In genomic region chr2:71177760-71178159, GRCm38 (mm10) we compare ENCODE assay signal across 25 mouse cellular contexts. TPM values are rescaled to one million over a fixed set of nuclear protein-coding genes. Genes with fewer than 3 reads are reported as not detected.
DNase-seq lines count a peak whose midpoint lies in the region; ATAC-seq and TF ChIP-seq lines count a peak whose summit lies in the region.
"Had no signal": no experiment of that assay in that cellular context is flagged by ENCODE, and none has a peak within 500 bp of the region (broad histone marks: within the 10 kb centered on the region; RNA-seq: fewer than 3 reads in every experiment).

No protein-coding gene starts in this region.

- H3K4me2 ChIP-seq in intestine, postnatal 0 days (replicated peaks; ENCODE audit: low read depth), result no peak overlapping the region
- H3K4me2 ChIP-seq in intestine, embryonic 16.5 days (ENCODE audit: low read depth, low read length), result no peak overlapping the region
- H3K4me2 ChIP-seq in lung, embryonic 14.5 days, result no peak overlapping the region
- no peak overlapping the region for H3K4me2 ChIP-seq in lung, postnatal 0 days (replicated peaks; ENCODE audit: low read depth, low read length)
- no peak overlapping the region for H3K4me2 ChIP-seq in stomach, postnatal 0 days (replicated peaks; ENCODE audit: low read depth)
- H3K4me2 ChIP-seq: heart, embryonic 12.5 days; hindbrain, embryonic 15.5 days; limb, embryonic 12.5 days had no signal

- no peaks in the 10 kb centered on the region for H3K27me3 ChIP-seq in intestine, postnatal 0 days (replicated peaks; ENCODE audit: control insufficient read depth, insufficient read depth, low read length)
- no peaks in the 10 kb centered on the region for H3K27me3 ChIP-seq in intestine, embryonic 16.5 days (replicated peaks; ENCODE audit: control insufficient read depth, insufficient read depth, low read length)
- H3K27me3 ChIP-seq in lung, embryonic 14.5 days (ENCODE audit: insufficient read depth, low read length), result no peaks in the 10 kb centered on the region
- no peaks in the 10 kb centered on the region for H3K27me3 ChIP-seq in lung, postnatal 0 days (replicated peaks; ENCODE audit: insufficient read depth, low read length)
- H3K27me3 ChIP-seq in stomach, postnatal 0 days (ENCODE audit: control insufficient read depth, insufficient read depth, low read length), result no peaks in the 10 kb centered on the region
- H3K27me3 ChIP-seq: heart, embryonic 12.5 days; hindbrain, embryonic 15.5 days; limb, embryonic 12.5 days had no signal

- DNase-seq in lung, embryonic 14.5 days, result no peak
- DNase-seq in lung, postnatal 0 days (ENCODE audit: low spot score), result no peak
- no peak for DNase-seq in ES-E14 (ENCODE audit: low read depth, low spot score)
- DNase-seq in stomach, postnatal 0 days (ENCODE audit: low spot score), result no peak
- no peak for DNase-seq in adrenal gland, adult 2 months
- DNase-seq: adrenal gland, adult 8-10 months; cerebellum, adult 9-10 months; heart, postnatal 14 days; kidney, adult 8-10 months; kidney, postnatal 36 days; layer of hippocampus, adult 9-11 months; lung, postnatal 14 days; midbrain, embryonic 14.5 days; right cerebral cortex, postnatal 14 days; spleen, adult 18-20 months; thymus, adult 18-20 months had no signal

- 98% methylated on average over 1 of the region's 1 CpGs for WGBS in intestine, postnatal 0 days
- WGBS in intestine, embryonic 16.5 days, result 100% methylated on average over 1 of the region's 1 CpGs
- WGBS in lung, embryonic 14.5 days, result 94% methylated on average over 1 of the region's 1 CpGs
- 97% methylated on average over 1 of the region's 1 CpGs for WGBS in lung, postnatal 0 days
- WGBS in stomach, postnatal 0 days, result 100% methylated on average over 1 of the region's 1 CpGs

- H3K9ac ChIP-seq in intestine, postnatal 0 days (ENCODE audit: low read depth, low read length), result no peak overlapping the region
- H3K9ac ChIP-seq in intestine, embryonic 16.5 days (ENCODE audit: low read depth, low read length), result no peak overlapping the region
- H3K9ac ChIP-seq in lung, embryonic 14.5 days, result no peak overlapping the region
- H3K9ac ChIP-seq in lung, postnatal 0 days (replicated peaks; ENCODE audit: low read depth), result no peak overlapping the region
- no peak overlapping the region for H3K9ac ChIP-seq in ES-E14 (ENCODE audit: insufficient read depth, low read depth, low read length, poor library complexity, severe bottlenecking)
- no peak overlapping the region for H3K9ac ChIP-seq in stomach, postnatal 0 days (ENCODE audit: low read length)
- H3K9ac ChIP-seq: heart, embryonic 12.5 days; hindbrain, embryonic 15.5 days; limb, embryonic 12.5 days; liver, embryonic 15.5 days had no signal

- H3K4me3 ChIP-seq in intestine, postnatal 0 days (ENCODE audit: low read depth, low read length), result no peak overlapping the region
- no peak overlapping the region for H3K4me3 ChIP-seq in intestine, embryonic 16.5 days (ENCODE audit: low read length)
- H3K4me3 ChIP-seq in lung, embryonic 14.5 days (ENCODE audit: low read depth, low read length), result no peak overlapping the region
- H3K4me3 ChIP-seq in lung, postnatal 0 days (ENCODE audit: low read depth, low read length), result no peak overlapping the region
- H3K4me3 ChIP-seq in ES-E14 (ENCODE audit: insufficient read depth in 1 of 2, low read depth in 1 of 2, low read length in 2 of 2, poor library complexity in 1 of 2, severe bottlenecking in 1 of 2), result no peak overlapping the region
- no peak overlapping the region for H3K4me3 ChIP-seq in stomach, postnatal 0 days (ENCODE audit: low read depth, low read length)
- H3K4me3 ChIP-seq: embryonic facial prominence, embryonic 10.5 days; heart, embryonic 12.5 days; hindbrain, embryonic 15.5 days; limb, embryonic 12.5 days; liver, embryonic 15.5 days had no signal

- H3K36me3 ChIP-seq in intestine, postnatal 0 days (ENCODE audit: control insufficient read depth, insufficient read depth), result no peaks in the 10 kb centered on the region
- H3K36me3 ChIP-seq in intestine, embryonic 16.5 days (ENCODE audit: control insufficient read depth, insufficient read depth, low read length), result no peaks in the 10 kb centered on the region
- no peaks in the 10 kb centered on the region for H3K36me3 ChIP-seq in lung, embryonic 14.5 days (ENCODE audit: insufficient read depth)
- H3K36me3 ChIP-seq in lung, postnatal 0 days (ENCODE audit: insufficient read depth, low read length), result no peaks in the 10 kb centered on the region
- no peaks in the 10 kb centered on the region for H3K36me3 ChIP-seq in ES-E14 (ENCODE audit: control insufficient read depth, insufficient read depth, low read length, poor library complexity, severe bottlenecking)
- H3K36me3 ChIP-seq in stomach, postnatal 0 days (ENCODE audit: control insufficient read depth, insufficient read depth, low read length), result no peaks in the 10 kb centered on the region
- H3K36me3 ChIP-seq: embryonic facial prominence, embryonic 10.5 days; G1E; heart, embryonic 12.5 days; hindbrain, embryonic 15.5 days; limb, embryonic 12.5 days; liver, embryonic 15.5 days had no signal

- TF ChIP-seq EP300 in lung, postnatal 0 days (IDR thresholded peaks at IDR 0.05), result no peak
- TF ChIP-seq EP300 in stomach, postnatal 0 days (optimal IDR thresholded peaks at IDR 0.05), result no peak

- in situ Hi-C loops in ES-E14 (cut with MboI; ENCODE audit: low sequenced_read_pairs in 2 of 2, unreplicated experiment in 2 of 2), result no loop called here

- ATAC-seq in intestine, postnatal 0 days, result no peak
- no peak for ATAC-seq in intestine, embryonic 16.5 days
- no peak for ATAC-seq in lung, embryonic 14.5 days (ENCODE audit: insufficient read depth)
- no peak for ATAC-seq in lung, postnatal 0 days
- ATAC-seq in stomach, postnatal 0 days (ENCODE audit: low FRiP score, low TSS enrichment), result no peak

- 0 out of 2 replicates have a peak, but pooled peaks have one; percentile 3 for TF ChIP-seq CTCF in intestine, postnatal 0 days (IDR thresholded peaks at IDR 0.05; ENCODE audit: low read depth)
- TF ChIP-seq CTCF in lung, embryonic 14.5 days (IDR thresholded peaks at IDR 0.05; ENCODE audit: low read depth), result 0 out of 2 replicates have a peak, but pooled peaks have one; percentile 17
- TF ChIP-seq CTCF in lung, postnatal 0 days (IDR thresholded peaks at IDR 0.05), result no peak
- TF ChIP-seq CTCF in stomach, postnatal 0 days (IDR thresholded peaks at IDR 0.05; ENCODE audit: low read depth), result peak; percentile 35

- H3K27ac ChIP-seq in intestine, postnatal 0 days (ENCODE audit: low read depth, low read length), result no peak overlapping the region
- no peak overlapping the region for H3K27ac ChIP-seq in intestine, embryonic 16.5 days (ENCODE audit: low read length)
- no peak overlapping the region for H3K27ac ChIP-seq in lung, embryonic 14.5 days (ENCODE audit: low read depth)
- H3K27ac ChIP-seq in lung, postnatal 0 days (ENCODE audit: low read length), result no peak overlapping the region
- H3K27ac ChIP-seq in ES-E14 (ENCODE audit: insufficient read depth, low read depth, low read length, poor library complexity, severe bottlenecking), result no peak overlapping the region
- no peak overlapping the region for H3K27ac ChIP-seq in stomach, postnatal 0 days (replicated peaks)
- H3K27ac ChIP-seq: embryonic facial prominence, embryonic 10.5 days; hindbrain, embryonic 15.5 days; limb, embryonic 12.5 days; liver, embryonic 15.5 days had no signal

- no peaks in the 10 kb centered on the region for H3K9me3 ChIP-seq in intestine, postnatal 0 days (ENCODE audit: control insufficient read depth)
- H3K9me3 ChIP-seq in intestine, embryonic 16.5 days (ENCODE audit: control insufficient read depth, low read length), result no peaks in the 10 kb centered on the region
- no peaks in the 10 kb centered on the region for H3K9me3 ChIP-seq in lung, embryonic 14.5 days (ENCODE audit: low read depth, low read length)
- H3K9me3 ChIP-seq in lung, postnatal 0 days (ENCODE audit: low read length), result no peaks in the 10 kb centered on the region
- H3K9me3 ChIP-seq in ES-E14 (ENCODE audit: control insufficient read depth, insufficient read depth, low read depth, low read length), result no peaks in the 10 kb centered on the region
- H3K9me3 ChIP-seq in stomach, postnatal 0 days (ENCODE audit: control insufficient read depth, low read length), result no peaks in the 10 kb centered on the region
- H3K9me3 ChIP-seq: embryonic facial prominence, embryonic 10.5 days; G1E; hindbrain, embryonic 15.5 days; limb, embryonic 12.5 days; liver, embryonic 15.5 days; megakaryocyte, embryonic 14.5 days had no signal

- H3K4me1 ChIP-seq in intestine, postnatal 0 days (replicated peaks; ENCODE audit: control insufficient read depth, insufficient read depth, low read length), result no peaks in the 10 kb centered on the region
- H3K4me1 ChIP-seq in intestine, embryonic 16.5 days (ENCODE audit: control insufficient read depth, insufficient read depth, low read length), result no peaks in the 10 kb centered on the region
- H3K4me1 ChIP-seq in lung, embryonic 14.5 days (ENCODE audit: insufficient read depth), result no peaks in the 10 kb centered on the region; the same call in 1 of the 2 replicates
- H3K4me1 ChIP-seq in lung, postnatal 0 days (ENCODE audit: insufficient read depth, low read depth, low read length), result no peaks in the 10 kb centered on the region
- H3K4me1 ChIP-seq in ES-E14 (ENCODE audit: control insufficient read depth in 2 of 2, insufficient read depth in 2 of 2, low read length in 2 of 2, poor library complexity in 1 of 2), result peaks cover 0 to 8% of the 10 kb centered on the region in 2 experiments; a peak in 2 of 4 replicates
- H3K4me1 ChIP-seq in stomach, postnatal 0 days (replicated peaks; ENCODE audit: control insufficient read depth, insufficient read depth), result no peaks in the 10 kb centered on the region
- H3K4me1 ChIP-seq: hindbrain, embryonic 15.5 days had no signal

TF ChIP-seq in ES-E14, 5 proteins besides CTCF, POLR2A, EP300 and RAD21:
- TF ChIP-seq ZNF384 (IDR thresholded peaks at IDR 0.05; ENCODE audit: low read depth, low read length), result peak; percentile 76; the same call in 1 of the 2 replicates
- TF ChIP-seq HCFC1 (IDR thresholded peaks at IDR 0.05; ENCODE audit: borderline replicate concordance, insufficient read depth, low read length), result no peak

RNA-seq across cellular contexts. Expression of gene Dync1i2, which starts 33.7 kb away (rescaled TPM):
- polyA plus RNA-seq in intestine, postnatal 0 days (2015; fragmentation: Nextera tagmentation; extraction: Ambion mirVana), result 55.2 and 59.2 TPM in 2 replicates
- polyA plus RNA-seq in intestine, embryonic 16.5 days (2015; fragmentation: Nextera tagmentation; extraction: Ambion mirVana), result 69.3 and 71.0 TPM in 2 replicates
- polyA plus RNA-seq in lung, embryonic 14.5 days (2014; fragmentation: Nextera tagmentation; extraction: Ambion mirVana), result 110 and 112 TPM in 2 replicates
- 76.6 and 83.9 TPM in 2 replicates for polyA plus RNA-seq in lung, postnatal 0 days (2015; fragmentation: Nextera tagmentation; extraction: Ambion mirVana)
- 27.4 and 38.6 TPM in 2 replicates for total RNA-seq in ES-E14 (2012; rRNA removed)
- polyA plus RNA-seq in stomach, postnatal 0 days (2015; fragmentation: Nextera tagmentation; extraction: Ambion mirVana), result 55.5 and 59.2 TPM in 2 replicates
- total RNA-seq in adrenal gland, adult 2 months (2021), result 100 to 1,000 TPM in 1 of 2 experiments, 10 to 100 TPM in 1; 93.0 to 102 TPM
- polyA plus RNA-seq in adrenal gland, adult 2 months (2012; rRNA removed), result 3.1 and 4.8 TPM in 2 replicates
